Mouse (Mus musculus) gastrocnemius, postnatal 14 days (tissue): ENCODE data around the gene Vwce. TPM values are rescaled to one million over a fixed set of nuclear protein-coding genes. Genes with fewer than 3 reads are reported as not detected.

ENCODE experiments used
- DNase-seq: peaks from one replicate; pipeline ENCODE4 v3.0.0; 2021; ENCODE audit warnings: mixed read lengths
- intact Hi-C: fragments of 180-260 bp; cut with DNase I; formaldehyde crosslinking; loops from one replicate; pipeline ENCODE4 v1.15.1; 2025; ENCODE audit warnings: low total_unique reads
- long read RNA-seq, 2 experiments: library from polyadenylated mRNA; stranded (forward); transcript quantifications; one replicate each; pipeline ENCODE4 v2.0.0; 2021
- total RNA-seq, 2 experiments: library from RNA; stranded (reverse); gene quantifications; 2 replicates each; pipeline ENCODE4 v1.2.3; 2021

Gene Vwce
- total RNA-seq: under 1 TPM; 0.04 to 0.10 TPM
- long read RNA-seq, experiment 1: 0 reads
- long read RNA-seq, experiment 2: 0 reads

DNA sequence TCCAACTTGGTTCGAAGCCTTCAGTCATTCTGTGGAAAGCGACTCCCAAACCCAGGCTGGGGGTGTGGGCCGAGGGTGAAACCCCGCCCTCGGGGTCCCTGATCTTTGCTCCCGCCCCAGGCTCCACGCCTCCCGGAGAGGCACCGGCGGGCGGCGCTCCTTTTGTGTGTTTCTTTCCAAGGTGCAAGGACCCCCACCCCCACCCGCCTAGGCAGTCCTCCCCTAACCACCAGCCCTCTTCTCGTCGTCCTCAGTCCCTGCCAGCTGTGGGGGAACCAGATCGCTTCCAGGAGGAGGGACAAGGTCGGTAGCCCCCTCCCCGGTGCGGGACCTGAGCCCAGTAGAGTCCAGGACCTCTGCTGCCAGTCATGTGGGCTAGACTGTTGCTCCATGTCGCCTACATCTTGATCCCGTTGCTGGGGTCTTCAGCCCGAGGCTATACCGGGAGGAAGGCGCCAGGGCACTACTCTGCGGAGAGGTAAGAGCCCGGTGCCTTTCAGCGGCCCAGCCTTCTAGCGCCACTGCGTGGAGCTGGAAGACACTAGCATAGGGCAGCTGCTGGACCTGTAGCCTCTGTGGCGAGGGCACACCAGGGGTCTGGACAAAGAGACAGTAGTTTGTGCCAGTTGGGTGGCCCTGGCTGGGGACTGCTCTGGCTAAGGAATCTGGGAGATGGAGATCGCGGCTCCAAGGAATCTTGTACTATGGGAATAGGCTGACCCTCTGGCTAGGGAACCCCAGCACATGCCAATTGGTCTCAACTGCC, at the start of gene Vwce:
Gene Vwce (plus strand): TSS at position 108 of the 766 bp plus-strand sequence.
- intact Hi-C loops: no loop called here
- DNase-seq: peak; percentile 29

GRCm38 (mm10) chr19:10585112-10585511, 48.9 kb upstream of the Vwce start:
- intact Hi-C loops: no loop called here
- no peak for DNase-seq

DNA sequence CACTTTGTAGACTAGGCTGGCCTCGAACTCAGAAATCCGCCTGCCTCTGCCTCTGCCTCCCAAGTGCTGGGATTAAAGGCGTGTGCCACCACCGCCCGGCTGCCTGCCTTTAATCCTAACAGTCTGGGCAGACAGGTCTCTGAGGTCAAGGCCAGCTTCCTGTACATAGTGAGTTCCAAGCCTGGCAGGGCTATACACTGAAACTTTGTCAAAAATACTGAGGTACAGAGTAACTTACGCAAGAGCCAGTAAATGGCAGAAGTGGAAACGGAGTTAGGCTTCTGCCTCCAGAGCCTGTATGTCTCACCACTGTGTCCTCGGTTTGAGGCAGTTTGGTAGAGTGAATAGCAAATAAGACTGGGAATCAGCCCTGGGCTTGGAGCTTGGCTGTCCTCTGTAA, 46.8 kb upstream of the Vwce start:
- no peak for DNase-seq
- intact Hi-C loops: no loop called here

- DNase-seq: no peak
- intact Hi-C loops: no loop called here
Measured at GRCm38 (mm10) chr19:10589127-10589857, 44.7 kb upstream of the Vwce start.

DNA sequence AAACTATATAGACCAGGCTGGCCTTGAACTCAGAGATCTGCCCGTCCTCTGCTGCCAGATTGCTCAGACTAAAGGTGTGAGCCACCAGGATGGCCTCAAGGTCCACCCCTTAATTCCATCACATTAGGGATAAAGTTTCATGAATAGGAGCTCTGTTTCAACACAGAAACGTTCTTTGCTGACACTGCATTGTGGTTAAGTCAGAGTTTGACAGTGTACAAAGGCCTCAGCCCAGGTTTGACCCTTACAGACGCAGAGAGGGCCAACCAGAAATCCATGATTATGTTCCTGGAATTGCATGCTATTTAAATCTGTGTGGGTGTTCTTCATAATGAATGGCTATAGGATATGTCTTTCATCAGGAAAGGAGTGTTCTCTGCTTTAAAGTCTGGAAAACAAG, 43.7 kb upstream of the Vwce start:
- intact Hi-C loops: no loop called here
- DNase-seq: no peak

- intact Hi-C loops: no loop called here
- no peak for DNase-seq
Measured at GRCm38 (mm10) chr19:10591659-10592377, 42.2 kb upstream of the Vwce start.

DNA sequence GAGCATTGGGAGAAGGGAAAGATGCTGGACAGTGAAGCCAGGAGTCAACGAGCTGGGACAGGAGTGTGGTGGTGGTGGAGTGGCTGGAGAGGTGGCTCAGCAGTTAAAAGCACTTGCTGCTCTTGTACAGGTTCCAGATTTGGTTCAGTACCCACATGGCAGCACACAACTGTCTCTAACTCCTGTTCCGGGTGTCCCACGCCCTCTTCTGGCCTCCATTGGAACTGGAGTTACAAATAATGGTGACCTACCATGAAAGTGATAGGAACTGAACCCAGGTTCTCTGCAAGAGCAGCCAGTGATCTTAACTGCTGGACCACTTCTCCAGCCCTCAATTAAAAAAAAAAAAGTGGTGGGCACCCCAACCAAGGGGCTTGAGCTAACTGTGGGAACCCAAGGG, 35.8 kb upstream of the Vwce start:
- intact Hi-C loops: loop anchor here (5.0 kb wide), 1 partner anchor 36 kb away; no protein-coding TSS in a partner anchor
- no peak for DNase-seq

DNA sequence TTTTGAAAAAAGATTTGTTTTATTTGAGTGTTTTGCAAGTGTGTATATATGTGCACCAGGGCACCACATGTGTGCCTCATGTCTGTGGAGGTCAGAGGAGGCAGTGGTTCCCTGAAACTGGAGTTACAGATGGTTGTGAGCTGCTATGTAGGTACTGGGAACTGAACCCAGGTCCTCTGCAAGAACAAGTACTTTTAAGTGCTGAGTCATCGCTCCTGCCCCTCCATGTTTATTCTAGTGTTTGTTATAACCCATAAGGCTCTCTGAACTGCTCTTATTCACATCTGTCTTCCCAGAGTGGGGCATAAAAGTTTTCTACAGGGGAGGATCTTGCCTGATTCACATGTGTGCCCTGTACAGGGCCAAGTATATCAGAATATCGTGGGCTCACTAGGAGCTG, 34.4 kb upstream of the Vwce start:
- no peak for DNase-seq
- intact Hi-C loops: loop anchor here (5.0 kb wide), 1 partner anchor 37 kb away; no protein-coding TSS in a partner anchor

GRCm38 (mm10) chr19:10602247-10602769, 31.7 kb upstream of the Vwce start:
- DNase-seq: no peak
- intact Hi-C loops: no loop called here

DNA sequence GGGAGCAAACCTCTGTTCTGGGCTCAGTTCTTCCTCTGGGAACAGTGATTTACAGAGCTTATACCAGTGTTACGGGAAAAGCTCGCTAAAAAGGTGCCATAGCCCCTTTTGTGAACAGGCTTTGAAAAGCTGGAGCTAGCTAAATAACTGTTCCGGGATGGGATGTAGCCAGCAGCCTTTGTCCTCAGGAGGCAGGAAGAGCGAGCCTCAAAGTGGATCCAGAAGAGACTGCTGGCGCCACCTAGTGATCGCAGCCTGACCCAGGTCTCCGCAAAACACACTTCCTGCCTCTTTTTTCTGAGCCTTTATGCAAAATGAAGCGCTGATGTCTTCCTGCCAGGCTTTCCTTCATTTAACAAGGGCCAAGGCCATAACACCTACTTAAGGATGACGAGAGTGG, 31.2 kb upstream of the Vwce start:
- DNase-seq: peak; percentile 88
- intact Hi-C loops: no loop called here

- intact Hi-C loops: no loop called here
- no peak for DNase-seq
Measured at GRCm38 (mm10) chr19:10603660-10604523, 30.1 kb upstream of the Vwce start.

DNA sequence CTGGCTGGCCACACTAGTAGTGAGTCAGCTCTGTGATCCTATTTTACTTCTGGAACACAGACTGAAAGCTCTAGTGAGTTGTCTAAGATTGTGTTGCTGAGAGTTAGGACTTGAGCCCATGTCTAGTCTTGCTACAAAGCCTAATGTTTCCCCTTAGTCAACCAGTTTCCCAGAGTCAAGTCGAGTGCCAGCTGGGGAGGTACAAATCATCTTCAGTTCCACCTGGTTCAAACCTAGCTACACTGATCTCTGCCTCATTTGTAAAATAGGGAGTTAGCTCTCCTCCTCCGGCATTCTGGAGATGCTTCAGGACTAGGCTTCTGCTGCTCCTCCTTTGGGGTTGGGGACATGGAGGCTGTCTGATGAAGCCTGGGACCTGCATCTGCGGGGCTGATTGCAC, 29.5 kb upstream of the Vwce start:
- intact Hi-C loops: no loop called here
- DNase-seq: no peak

- DNase-seq: peak; percentile 99
- intact Hi-C loops: no loop called here
Measured at GRCm38 (mm10) chr19:10605293-10605900, 28.6 kb upstream of the Vwce start, which contains the start of the genes Ddb1 and Tkfc. Gene Ddb1, plus strand, starts transcription at chr19:10605327. Gene Tkfc, minus strand, starts transcription at chr19:10605654.

DNA sequence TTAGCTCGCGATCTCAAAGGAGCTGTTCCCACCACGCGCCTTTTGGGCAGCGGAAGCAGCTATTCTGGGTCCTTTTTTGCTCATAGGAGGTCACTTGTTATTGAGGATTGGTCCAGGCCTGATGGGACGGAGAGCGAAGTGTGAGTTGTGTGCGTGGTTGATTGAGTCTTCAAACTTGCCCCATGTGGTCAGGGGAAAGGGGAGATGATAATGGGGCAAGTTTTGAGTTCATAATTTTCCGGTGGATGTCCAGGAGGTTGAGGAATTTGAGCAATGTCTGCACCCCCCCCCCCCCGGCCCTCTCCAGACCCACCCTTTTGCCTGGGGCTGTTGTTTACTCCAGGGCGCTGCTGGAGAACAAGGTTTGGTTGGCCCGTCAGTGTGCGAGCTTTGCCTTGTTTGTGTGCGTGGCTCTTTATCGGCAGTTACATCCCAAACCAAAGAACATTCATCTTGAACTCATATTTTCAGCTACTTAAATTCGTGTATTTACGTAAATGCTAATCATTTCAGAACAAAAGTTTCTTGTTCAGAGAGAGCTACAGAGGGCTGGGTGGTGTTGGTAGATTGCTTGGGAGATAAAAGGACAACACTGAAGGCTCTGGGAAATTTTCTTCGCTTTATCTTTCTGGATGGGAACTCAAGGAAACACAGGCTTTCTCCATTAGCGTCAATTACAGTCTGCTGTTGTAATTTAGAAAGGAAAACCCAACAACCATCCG, 28.0 kb upstream of the Vwce start:
- no peak for DNase-seq
- intact Hi-C loops: no loop called here

GRCm38 (mm10) chr19:10608573-10609240, 25.3 kb upstream of the Vwce start:
- no peak for DNase-seq
- intact Hi-C loops: no loop called here

DNA sequence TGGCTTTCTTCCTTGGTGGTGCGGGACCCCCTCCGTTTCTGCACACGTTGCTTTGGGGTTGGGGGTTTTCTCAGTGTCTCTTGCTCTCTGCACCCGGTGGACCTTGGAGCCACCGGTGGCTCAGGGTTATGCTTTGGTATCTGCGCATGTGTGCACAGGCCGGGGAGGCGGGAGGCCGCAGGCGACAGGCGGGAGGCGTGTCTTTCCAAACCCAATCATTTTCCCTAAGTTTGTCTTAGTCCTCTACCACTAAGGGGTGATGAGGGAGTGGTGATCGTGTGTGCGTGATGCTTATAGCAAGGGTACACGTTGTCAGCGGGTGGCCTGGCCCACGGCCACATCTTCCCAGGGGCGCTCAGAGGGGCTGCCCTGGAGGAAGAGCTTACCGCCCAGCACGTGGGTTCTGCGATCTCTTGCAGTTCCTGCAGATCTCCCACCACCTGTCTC, 882 bp downstream of the Vwce start:
- DNase-seq: peak; percentile 58
- intact Hi-C loops: no loop called here

GRCm38 (mm10) chr19:10637840-10638239, 3.8 kb downstream of the Vwce start:
- DNase-seq: no peak
- intact Hi-C loops: no loop called here
